Mouse (Mus musculus) small intestine, adult 2 months (tissue): ENCODE measurements at regions not wholly inside any gene's neighbourhood (a gene's known extent, or its start where the extent isn't known, plus 50 kb on each side); places are given as distances from the start of the nearest gene placed in this dataset.

Source experiments
- H3K27ac ChIP-seq: fragments of 200-500 bp; 2 replicates; pipeline ENCODE4 v1.5.1; 2012; ENCODE audit warnings: low read depth, low read length, control low read depth, inconsistent platforms; ENCODE audit not compliant: insufficient read depth
- H3K27me3 ChIP-seq: fragments of 200-500 bp; 2 replicates; pipeline ENCODE4 v1.6.1; 2012; ENCODE audit warnings: mild to moderate bottlenecking, moderate library complexity, low read length, inconsistent platforms; ENCODE audit not compliant: control insufficient read depth, insufficient read depth
- H3K36me3 ChIP-seq: fragments of 200-500 bp; 2 replicates; pipeline ENCODE4 v1.6.1; 2012; ENCODE audit warnings: mild to moderate bottlenecking, low read length, control low read depth, inconsistent platforms; ENCODE audit not compliant: control insufficient read depth, insufficient read depth
- H3K4me1 ChIP-seq: fragments of 200-500 bp; 2 replicates; pipeline ENCODE4 v1.6.1; 2012; ENCODE audit warnings: low read length, inconsistent platforms, mixed read lengths; ENCODE audit not compliant: control insufficient read depth, insufficient read depth, insufficient read length
- H3K4me3 ChIP-seq: fragments of 200-500 bp; 2 replicates; pipeline ENCODE4 v1.5.1; 2012; ENCODE audit warnings: low read depth, mild to moderate bottlenecking, control low read depth, inconsistent platforms, low read length, moderate library complexity
- CTCF ChIP-seq: fragments of 200-500 bp; IDR thresholded peaks from 2 replicates; pipeline ENCODE4 v1.5.1; 2012; ENCODE audit warnings: low read depth, mild to moderate bottlenecking, control low read depth, inconsistent platforms, low read length, moderate library complexity, mixed read lengths; ENCODE audit not compliant: insufficient replicate concordance, insufficient read length; ENCODE audit errors: extremely low read depth
- POLR2A ChIP-seq: fragments of 200-500 bp; IDR thresholded peaks from 2 replicates; pipeline ENCODE4 v1.6.1; 2012; ENCODE audit warnings: low read depth, mild to moderate bottlenecking, control low read depth, inconsistent platforms, low read length, moderate library complexity
- WGBS: fragments of 180-500 bp; shearing (Covaris S2); methylation state at CpG from one replicate; pipeline ENCODE4 v1.1.7; 2018; 5-methylcytosine and 5-hydroxymethylcytosine counted together

- H3K36me3 ChIP-seq = no peaks in the 10 kb centered on the region
- WGBS = 93% methylated on average over 6 of the region's 6 CpGs
- TF ChIP-seq POLR2A (no peak), CTCF (no peak)
Measured at GRCm38 (mm10) chr3:52774734-52775133, 242.3 kb downstream of the Cog6 start.

GRCm38 (mm10) chr3:52767276-52767675 is 249.8 kb downstream of the Cog6 start:
- H3K27ac ChIP-seq = no peak overlapping the region
- TF ChIP-seq CTCF = no peak
- no peak for TF ChIP-seq POLR2A
- 67% methylated on average over 10 of the region's 10 CpGs for WGBS
- no peaks in the 10 kb centered on the region for H3K4me1 ChIP-seq
- no peaks in the 10 kb centered on the region; the same call in 1 of the 2 replicates for H3K27me3 ChIP-seq
- H3K4me3 ChIP-seq = no peak overlapping the region
- H3K36me3 ChIP-seq = no peaks in the 10 kb centered on the region

More at GRCm38 (mm10) chr3:52774734-52775133, 242.3 kb downstream of the Cog6 start:
- H3K4me1 ChIP-seq = no peaks in the 10 kb centered on the region
- no peaks in the 10 kb centered on the region for H3K27me3 ChIP-seq
- H3K4me3 ChIP-seq = no peak overlapping the region
- H3K27ac ChIP-seq = no peak overlapping the region

GRCm38 (mm10) chr3:52766841-52767240 is 250.2 kb downstream of the Cog6 start:
- Histone ChIP-seq H3K27me3 (no peaks in the 10 kb centered on the region; the same call in 1 of the 2 replicates), H3K4me3 (no peak overlapping the region), H3K27ac (no peak overlapping the region), H3K36me3 (no peaks in the 10 kb centered on the region), H3K4me1 (no peaks in the 10 kb centered on the region)
- 79% methylated on average over 5 of the region's 5 CpGs for WGBS
- TF ChIP-seq POLR2A = no peak
- no peak for TF ChIP-seq CTCF

- WGBS = 77% methylated on average over 4 of the region's 4 CpGs
- Histone ChIP-seq H3K27me3 (no peaks in the 10 kb centered on the region; the same call in 1 of the 2 replicates), H3K4me3 (no peak overlapping the region), H3K27ac (no peak overlapping the region), H3K36me3 (no peaks in the 10 kb centered on the region), H3K4me1 (no peaks in the 10 kb centered on the region)
- no peak for TF ChIP-seq CTCF
- no peak for TF ChIP-seq POLR2A
Measured at GRCm38 (mm10) chr3:52764166-52764565, 252.9 kb downstream of the Cog6 start.

- no peak overlapping the region for H3K27ac ChIP-seq
- no peaks in the 10 kb centered on the region for H3K36me3 ChIP-seq
- 78% methylated on average over 5 of the region's 5 CpGs for WGBS
- no peaks in the 10 kb centered on the region for H3K4me1 ChIP-seq
- no peak overlapping the region for H3K4me3 ChIP-seq
- TF ChIP-seq POLR2A (no peak), CTCF (no peak)
- H3K27me3 ChIP-seq = no peaks in the 10 kb centered on the region; the same call in 1 of the 2 replicates
Measured at GRCm38 (mm10) chr3:52763660-52764059, 253.4 kb downstream of the Cog6 start.

- TF ChIP-seq POLR2A (no peak), CTCF (no peak)
- 79% methylated on average over 6 of the region's 6 CpGs for WGBS
- Histone ChIP-seq H3K4me3 (no peak overlapping the region), H3K27ac (no peak overlapping the region), H3K27me3 (no peaks in the 10 kb centered on the region; the same call in 1 of the 2 replicates), H3K4me1 (no peaks in the 10 kb centered on the region), H3K36me3 (no peaks in the 10 kb centered on the region)
Measured at GRCm38 (mm10) chr3:52762549-52762948, 254.5 kb downstream of the Cog6 start.

GRCm38 (mm10) chr3:52759846-52760245 is 257.2 kb downstream of the Cog6 start:
- 89% methylated on average over 11 of the region's 11 CpGs for WGBS
- no peaks in the 10 kb centered on the region for H3K36me3 ChIP-seq
- TF ChIP-seq CTCF (no peak), POLR2A (no peak)

More at GRCm38 (mm10) chr3:52759846-52760245, 257.2 kb downstream of the Cog6 start:
- Histone ChIP-seq H3K27me3 (no peaks in the 10 kb centered on the region), H3K4me3 (no peak overlapping the region), H3K4me1 (peaks cover 3% of the 10 kb centered on the region; the same call in 1 of the 2 replicates), H3K27ac (no peak overlapping the region)
